Mouse (Mus musculus): ENCODE results near the gene Reg4. TPM values are rescaled to one million over a fixed set of nuclear protein-coding genes. Genes with fewer than 3 reads are reported as not detected.

Gene Reg4
- not detected for total RNA-seq (2022)

- DNase-seq (ENCODE audit: low spot score in 2 of 2), result no peak
These were observed at the start of gene Reg4 for GRCm38 (mm10) chr3:98221856-98222255. Gene Reg4, plus strand, starts transcription at chr3:98222156.

GRCm38 (mm10) chr3:98178340-98178739, 43.6 kb upstream of the Reg4 start:
- peak in 1 of 2 experiments; percentile 51 for DNase-seq (ENCODE audit: low spot score in 2 of 2)

GRCm38 (mm10) chr3:98180805-98181204, 41.2 kb upstream of the Reg4 start:
- no peak for DNase-seq (ENCODE audit: low spot score in 2 of 2)

GRCm38 (mm10) chr3:98185163-98185714, 36.7 kb upstream of the Reg4 start:
- DNase-seq (ENCODE audit: low spot score in 2 of 2), result no peak

- no peak for DNase-seq (ENCODE audit: low spot score in 2 of 2)
These were observed 34.2 kb upstream of the Reg4 start for GRCm38 (mm10) chr3:98187777-98188176.

GRCm38 (mm10) chr3:98197711-98198532, 24.0 kb upstream of the Reg4 start:
- DNase-seq (ENCODE audit: low spot score in 2 of 2), result no peak

- no peak for DNase-seq (ENCODE audit: low spot score in 2 of 2)
These were observed 22.2 kb upstream of the Reg4 start for GRCm38 (mm10) chr3:98199747-98200146.

- no peak for DNase-seq (ENCODE audit: low spot score in 2 of 2)
These were observed 18.7 kb upstream of the Reg4 start for GRCm38 (mm10) chr3:98203282-98203681.

GRCm38 (mm10) chr3:98206977-98207376, 15.0 kb upstream of the Reg4 start:
- no peak for DNase-seq (ENCODE audit: low spot score in 2 of 2)

GRCm38 (mm10) chr3:98209161-98209560, 12.8 kb upstream of the Reg4 start:
- no peak for DNase-seq (ENCODE audit: low spot score in 2 of 2)

GRCm38 (mm10) chr3:98210860-98211259, 11.1 kb upstream of the Reg4 start:
- DNase-seq (ENCODE audit: low spot score in 2 of 2), result no peak

GRCm38 (mm10) chr3:98211301-98212081, 10.5 kb upstream of the Reg4 start:
- peak in 1 of 2 experiments; percentile 78 for DNase-seq (ENCODE audit: low spot score in 2 of 2)

- no peak for DNase-seq (ENCODE audit: low spot score in 2 of 2)
These were observed 5.7 kb upstream of the Reg4 start for GRCm38 (mm10) chr3:98216296-98216695.

- no peak for DNase-seq (ENCODE audit: low spot score in 2 of 2)
These were observed 1.3 kb downstream of the Reg4 start for GRCm38 (mm10) chr3:98223263-98223662.

GRCm38 (mm10) chr3:98223783-98224580, 2.0 kb downstream of the Reg4 start:
- peak; percentile 31 to 67 for DNase-seq (ENCODE audit: low spot score in 2 of 2)

- no peak for DNase-seq (ENCODE audit: low spot score in 2 of 2)
These were observed 3.0 kb downstream of the Reg4 start for GRCm38 (mm10) chr3:98224975-98225374.

- DNase-seq (ENCODE audit: low spot score in 2 of 2), result no peak
These were observed 3.8 kb downstream of the Reg4 start for GRCm38 (mm10) chr3:98225746-98226145.

GRCm38 (mm10) chr3:98226988-98227610, 5.1 kb downstream of the Reg4 start:
- peak; percentile 39 to 71 for DNase-seq (ENCODE audit: low spot score in 2 of 2)

GRCm38 (mm10) chr3:98227763-98228162, 5.8 kb downstream of the Reg4 start:
- no peak for DNase-seq (ENCODE audit: low spot score in 2 of 2)

GRCm38 (mm10) chr3:98229943-98230342, 8.0 kb downstream of the Reg4 start:
- no peak for DNase-seq (ENCODE audit: low spot score in 2 of 2)

- DNase-seq (ENCODE audit: low spot score in 2 of 2), result no peak
These were observed 11.5 kb downstream of the Reg4 start for GRCm38 (mm10) chr3:98233504-98233903.
